Mouse (Mus musculus): ENCODE results near the gene Ube2n.

The Ube2n gene

DNA sequence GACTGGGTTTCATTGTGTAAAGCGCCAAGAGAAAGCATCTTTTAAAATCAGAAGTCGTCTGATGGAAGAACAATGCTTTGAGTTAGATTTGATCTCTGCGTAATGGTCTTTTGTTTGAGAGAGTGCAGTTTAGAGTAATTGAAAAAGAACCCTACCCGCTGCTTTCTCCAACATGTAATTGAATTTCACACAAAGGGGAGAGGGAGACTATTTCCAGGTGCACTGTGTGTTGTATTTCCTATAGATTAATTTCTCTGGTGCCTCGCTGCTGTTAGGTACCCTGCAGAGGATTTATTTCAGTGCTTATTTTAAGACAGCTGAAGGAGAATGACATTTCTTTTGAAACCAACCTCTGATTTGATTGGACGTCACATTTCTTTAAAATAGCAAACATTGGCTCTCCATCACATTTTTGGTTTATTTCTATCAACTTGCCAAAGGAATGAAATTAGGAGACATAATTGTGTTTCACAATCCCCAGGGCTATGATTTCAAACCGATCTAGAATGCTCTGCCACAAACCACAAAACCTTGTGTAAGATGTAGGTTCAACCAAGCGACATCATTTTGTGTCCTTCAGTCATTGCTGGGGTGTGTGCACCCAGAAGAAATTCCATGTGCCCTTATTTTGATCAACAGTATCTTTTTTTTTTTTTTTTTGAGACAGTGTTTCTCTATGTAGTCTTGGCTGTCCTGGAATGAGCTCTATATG is 72.7 kb downstream of the Ube2n start:
- in situ Hi-C loops (cut with MboI; ENCODE audit: low sequenced_read_pairs): no loop called here

DNA sequence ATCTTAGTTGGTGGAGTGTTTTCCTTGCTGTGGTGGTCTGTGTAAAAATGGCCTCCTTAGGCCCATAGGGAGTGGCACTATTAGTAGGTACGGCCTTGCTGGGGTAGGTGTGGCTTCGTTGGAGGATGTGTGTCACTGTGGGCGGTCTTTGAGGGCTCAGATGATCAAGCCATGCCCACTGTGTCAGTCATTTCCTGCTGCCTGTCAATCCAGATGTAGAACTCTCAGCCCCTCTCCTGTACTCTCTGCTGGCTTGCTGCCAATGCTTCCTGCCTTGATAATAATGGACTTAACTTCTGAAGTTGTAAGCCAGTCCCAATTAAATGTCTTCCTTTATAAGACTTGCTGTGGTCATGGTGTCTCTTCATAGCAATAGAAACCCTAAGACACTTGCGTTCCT is 74.3 kb downstream of the Ube2n start:
- in situ Hi-C loops (cut with MboI; ENCODE audit: low sequenced_read_pairs): no loop called here

- in situ Hi-C loops (cut with MboI; ENCODE audit: low sequenced_read_pairs): no loop called here
Observed at GRCm38 (mm10) chr10:95590196-95590595, 75.3 kb downstream of the Ube2n start.

GRCm38 (mm10) chr10:95591257-95591656 is 76.3 kb downstream of the Ube2n start:
- in situ Hi-C loops (cut with MboI; ENCODE audit: low sequenced_read_pairs): no loop called here

- in situ Hi-C loops (cut with MboI; ENCODE audit: low sequenced_read_pairs): no loop called here
Observed at GRCm38 (mm10) chr10:95594414-95594813, 79.5 kb downstream of the Ube2n start.

All from CH12F3 (cell line).